Mouse (Mus musculus) stomach, postnatal 0 days (tissue): ENCODE results near the gene Smc1b. TPM values are rescaled to one million over a fixed set of nuclear protein-coding genes. Genes with fewer than 3 reads are reported as not detected.

Source experiments
- ATAC-seq: fragments of 200-750 bp; cut with Nextera tagmentation; 2 replicates; pipeline ENCODE4 v1.8.0; 2017; ENCODE audit not compliant: low FRiP score, low TSS enrichment
- DNase-seq: peaks from one replicate; pipeline ENCODE4 v3.0.0-alpha.2; 2016; ENCODE audit warnings: low spot score
- H3K27ac ChIP-seq: fragments of 300-500 bp; sonication (generic); replicated peaks from 2 replicates; pipeline ENCODE4 v1.5.1; 2014; ENCODE audit warnings: mild to moderate bottlenecking, control low read depth
- H3K27me3 ChIP-seq: fragments of 300-500 bp; sonication (generic); 2 replicates; pipeline ENCODE4 v1.6.1; 2014; ENCODE audit warnings: low read length; ENCODE audit not compliant: control insufficient read depth, insufficient read depth
- H3K36me3 ChIP-seq: fragments of 300-500 bp; sonication (generic); 2 replicates; pipeline ENCODE4 v1.6.1; 2014; ENCODE audit warnings: low read length, mixed read lengths; ENCODE audit not compliant: control insufficient read depth, insufficient read depth
- H3K4me1 ChIP-seq: fragments of 300-500 bp; sonication (generic); replicated peaks from 2 replicates; pipeline ENCODE4 v1.6.1; 2014; ENCODE audit warnings: antibody characterized with exemption; ENCODE audit not compliant: control insufficient read depth, insufficient read depth
- H3K4me2 ChIP-seq: fragments of 300-500 bp; sonication (generic); replicated peaks from 2 replicates; pipeline ENCODE4 v1.6.1; 2014; ENCODE audit warnings: low read depth, mild to moderate bottlenecking, control low read depth, moderate library complexity
- H3K4me3 ChIP-seq: fragments of 300-500 bp; sonication (generic); 2 replicates; pipeline ENCODE4 v1.5.1; 2014; ENCODE audit warnings: low read depth, low read length, control low read depth
- H3K9ac ChIP-seq: fragments of 300-500 bp; sonication (generic); 2 replicates; pipeline ENCODE4 v1.6.1; 2014; ENCODE audit warnings: mild to moderate bottlenecking, low read length, control low read depth, mixed read lengths
- H3K9me3 ChIP-seq: fragments of 300-500 bp; sonication (generic); 2 replicates; pipeline ENCODE4 v1.6.1; 2016; ENCODE audit warnings: low read length; ENCODE audit not compliant: control insufficient read depth
- CTCF ChIP-seq: IDR thresholded peaks from 2 replicates; pipeline ENCODE4 v1.5.1; 2016; ENCODE audit warnings: antibody characterized with exemption, low read depth, mild to moderate bottlenecking, moderate library complexity
- EP300 ChIP-seq: optimal IDR thresholded peaks from 2 replicates; pipeline ENCODE3; 2016; ENCODE audit warnings: antibody characterized with exemption
- WGBS: fragments of 180-500 bp; shearing (Covaris S2); extraction: QIAGEN DNeasy Blood & Tissue Kit; methylation state at CpG from one replicate; pipeline ENCODE4 v1.1.7; 2014; 5-methylcytosine and 5-hydroxymethylcytosine counted together
- polyA plus RNA-seq: library from polyadenylated mRNA; unstranded; fragments of >200 nt; fragmentation: Nextera tagmentation; extraction: Ambion mirVana; gene quantifications from 2 replicates; pipeline ENCODE4 v1.2.1, GENCODE M21; 2015

Gene Smc1b
- polyA plus RNA-seq, 1 experiment from 2014 or later = 0.07 TPM

- Histone ChIP-seq H3K9ac (no peak overlapping the region), H3K9me3 (no peaks in the 10 kb centered on the region), H3K27me3 (no peaks in the 10 kb centered on the region), H3K4me2 (no peak overlapping the region), H3K4me1 (no peaks in the 10 kb centered on the region), H3K27ac (0 out of 2 replicates have a peak overlapping the region, but pooled peaks have one; percentile 35), H3K36me3 (no peaks in the 10 kb centered on the region), H3K4me3 (no peak overlapping the region)
- ATAC-seq = no peak
- 64% methylated on average over 8 of the region's 8 CpGs for WGBS
- no peak for DNase-seq
- TF ChIP-seq CTCF (no peak), EP300 (no peak)
Measured at GRCm38 (mm10) chr15:85173425-85173824, 41.7 kb upstream of the Smc1b start.

- H3K27ac ChIP-seq = peak overlapping the region; percentile 18
- 40% methylated on average over 2 of the region's 2 CpGs for WGBS
- H3K27me3 ChIP-seq = no peaks in the 10 kb centered on the region
- no peaks in the 10 kb centered on the region for H3K4me1 ChIP-seq
- TF ChIP-seq CTCF (no peak), EP300 (no peak)
- DNase-seq (no peak), ATAC-seq (peak; percentile 77)
- H3K4me3 ChIP-seq = no peak overlapping the region
- H3K4me2 ChIP-seq = no peak overlapping the region
- H3K9ac ChIP-seq = no peak overlapping the region
- no peaks in the 10 kb centered on the region for H3K36me3 ChIP-seq
- no peaks in the 10 kb centered on the region for H3K9me3 ChIP-seq
Measured at GRCm38 (mm10) chr15:85172054-85172453, 40.3 kb upstream of the Smc1b start.

- H3K27me3 ChIP-seq = no peaks in the 10 kb centered on the region
- TF ChIP-seq EP300 (no peak), CTCF (no peak)
- no peak overlapping the region for H3K4me3 ChIP-seq
- 51% methylated on average over 12 of the region's 12 CpGs for WGBS
- H3K9ac ChIP-seq = no peak overlapping the region
- ATAC-seq (peak; percentile 80), DNase-seq (peak; percentile 42)
- H3K4me2 ChIP-seq = no peak overlapping the region
- H3K27ac ChIP-seq = peak overlapping the region; percentile 30; the same call in 1 of the 2 replicates
- H3K9me3 ChIP-seq = no peaks in the 10 kb centered on the region
- H3K4me1 ChIP-seq = no peaks in the 10 kb centered on the region; the same call in 1 of the 2 replicates
- no peaks in the 10 kb centered on the region for H3K36me3 ChIP-seq
Measured at GRCm38 (mm10) chr15:85167086-85167679, 35.4 kb upstream of the Smc1b start.

GRCm38 (mm10) chr15:85166433-85166933 lies 34.7 kb upstream of the Smc1b start:
- Histone ChIP-seq H3K4me2 (no peak overlapping the region), H3K4me1 (no peaks in the 10 kb centered on the region; the same call in 1 of the 2 replicates), H3K27ac (peak overlapping the region; percentile 25; the same call in 1 of the 2 replicates), H3K27me3 (no peaks in the 10 kb centered on the region), H3K9ac (no peak overlapping the region), H3K36me3 (no peaks in the 10 kb centered on the region), H3K4me3 (no peak overlapping the region), H3K9me3 (no peaks in the 10 kb centered on the region)
- TF ChIP-seq EP300 (no peak), CTCF (0 out of 2 replicates have a peak, but pooled peaks have one; percentile 5)
- DNase-seq = no peak
- WGBS = 39% methylated on average over 11 of the region's 11 CpGs
- no peak for ATAC-seq

- peak; percentile 32 for DNase-seq
- no peak for TF ChIP-seq CTCF
- peak; percentile 26 for TF ChIP-seq EP300
- no peaks in the 10 kb centered on the region; the same call in 1 of the 2 replicates for H3K4me1 ChIP-seq
- no peak overlapping the region for H3K9ac ChIP-seq
- H3K36me3 ChIP-seq = no peaks in the 10 kb centered on the region
- no peak overlapping the region for H3K4me2 ChIP-seq
- no peaks in the 10 kb centered on the region for H3K9me3 ChIP-seq
- no peaks in the 10 kb centered on the region for H3K27me3 ChIP-seq
- 41% methylated on average over 21 of the region's 21 CpGs for WGBS
- ATAC-seq = peak; percentile 47; the same call in 1 of the 2 replicates
- peak overlapping the region; percentile 81 for H3K27ac ChIP-seq
- H3K4me3 ChIP-seq = no peak overlapping the region
Measured at GRCm38 (mm10) chr15:85162693-85163663, 31.2 kb upstream of the Smc1b start.
